Comparison of ENCODE assay signal across 24 mouse cellular contexts in genomic region chr2:55479511-55479910, GRCm38 (mm10). TPM values are rescaled to one million over a fixed set of nuclear protein-coding genes. Genes with fewer than 3 reads are reported as not detected.
DNase-seq lines count a peak whose midpoint lies in the region; ATAC-seq and TF ChIP-seq lines count a peak whose summit lies in the region.
"Had no signal": no experiment of that assay in that cellular context is flagged by ENCODE, and none has a peak within 500 bp of the region (broad histone marks: within the 10 kb centered on the region; RNA-seq: fewer than 3 reads in every experiment).

No protein-coding gene starts in this region.

- TF ChIP-seq POLR2A in heart, adult 2 months (IDR thresholded peaks at IDR 0.05; ENCODE audit: insufficient read depth, low read depth, low read length): no peak

- H3K4me3 ChIP-seq in forebrain, embryonic 14.5 days (ENCODE audit: low read depth, low read length): no peak overlapping the region
- no peak overlapping the region for H3K4me3 ChIP-seq in forebrain, embryonic 13.5 days
- no peak overlapping the region for H3K4me3 ChIP-seq in heart, adult 2 months
- H3K4me3 ChIP-seq: embryonic facial prominence, embryonic 12.5 days; forebrain, embryonic 12.5 days; hindbrain, embryonic 15.5 days; limb, embryonic 10.5 days; liver, embryonic 15.5 days; lung, embryonic 15.5 days; megakaryocyte, embryonic 14.5 days had no signal

- H3K4me1 ChIP-seq in forebrain, embryonic 14.5 days (ENCODE audit: control insufficient read depth, insufficient read depth, low read length): no peaks in the 10 kb centered on the region
- no peaks in the 10 kb centered on the region for H3K4me1 ChIP-seq in forebrain, embryonic 13.5 days
- H3K4me1 ChIP-seq in heart, adult 2 months (ENCODE audit: control insufficient read depth, insufficient read depth, low read length): no peaks in the 10 kb centered on the region
- H3K4me1 ChIP-seq: embryonic facial prominence, embryonic 12.5 days; forebrain, embryonic 12.5 days; hindbrain, embryonic 15.5 days; limb, embryonic 10.5 days; liver, embryonic 15.5 days; lung, embryonic 15.5 days; megakaryocyte, embryonic 14.5 days had no signal

- peak; percentile 26 to 33 for DNase-seq in cerebellum, adult 18-20 months
- no peak for DNase-seq in cerebellum, adult 9-11 months
- DNase-seq in forebrain, embryonic 14.5 days (ENCODE audit: low spot score): peak; percentile 18
- DNase-seq in heart, adult 2 months: no peak
- no peak for DNase-seq in heart, adult 11 months
- DNase-seq in left cerebral cortex, postnatal 4 days: peak; percentile 7
- DNase-seq in left cerebral cortex, adult 9 months (ENCODE audit: low spot score in 2 of 2): no peak
- DNase-seq: adrenal gland, adult 8-10 months; kidney, adult 9 months; kidney, postnatal 25 days; liver; right cerebral cortex, postnatal 14 days; spleen, adult 18-20 months had no signal

- no peaks in the 10 kb centered on the region for H3K27me3 ChIP-seq in forebrain, embryonic 14.5 days (replicated peaks; ENCODE audit: control insufficient read depth, insufficient read depth, low read length)
- H3K27me3 ChIP-seq in forebrain, embryonic 13.5 days: no peaks in the 10 kb centered on the region
- no peaks in the 10 kb centered on the region for H3K27me3 ChIP-seq in heart, adult 2 months (ENCODE audit: control insufficient read depth, insufficient read depth, low read length)
- H3K27me3 ChIP-seq: embryonic facial prominence, embryonic 12.5 days; forebrain, embryonic 12.5 days; hindbrain, embryonic 15.5 days; liver, embryonic 15.5 days; lung, embryonic 15.5 days; megakaryocyte, embryonic 14.5 days had no signal

- no peaks in the 10 kb centered on the region for H3K36me3 ChIP-seq in forebrain, embryonic 14.5 days (ENCODE audit: control insufficient read depth, insufficient read depth, low read length)
- no peaks in the 10 kb centered on the region for H3K36me3 ChIP-seq in forebrain, embryonic 13.5 days (ENCODE audit: poor library complexity, severe bottlenecking)
- no peaks in the 10 kb centered on the region for H3K36me3 ChIP-seq in heart, adult 2 months (ENCODE audit: control insufficient read depth, insufficient read depth, low read length)
- H3K36me3 ChIP-seq: embryonic facial prominence, embryonic 12.5 days; forebrain, embryonic 12.5 days; hindbrain, embryonic 15.5 days; limb, embryonic 10.5 days; liver, embryonic 15.5 days; lung, embryonic 15.5 days had no signal

- no peak overlapping the region for H3K9ac ChIP-seq in forebrain, embryonic 14.5 days (ENCODE audit: low read length)
- H3K9ac ChIP-seq in forebrain, embryonic 13.5 days: no peak overlapping the region
- no peak overlapping the region for H3K9ac ChIP-seq in heart, adult 2 months (ENCODE audit: low read depth, low read length)
- H3K9ac ChIP-seq: embryonic facial prominence, embryonic 12.5 days; forebrain, embryonic 12.5 days; hindbrain, embryonic 15.5 days; liver, embryonic 15.5 days; lung, embryonic 15.5 days had no signal

- H3K4me2 ChIP-seq in forebrain, embryonic 14.5 days (ENCODE audit: low read length): no peak overlapping the region
- no peak overlapping the region for H3K4me2 ChIP-seq in forebrain, embryonic 13.5 days
- H3K4me2 ChIP-seq: embryonic facial prominence, embryonic 12.5 days; forebrain, embryonic 12.5 days; hindbrain, embryonic 15.5 days; liver, embryonic 15.5 days; lung, embryonic 15.5 days had no signal

- H3K9me3 ChIP-seq in forebrain, embryonic 14.5 days (replicated peaks; ENCODE audit: control insufficient read depth, low read length): no peaks in the 10 kb centered on the region
- H3K9me3 ChIP-seq in forebrain, embryonic 13.5 days (replicated peaks): no peaks in the 10 kb centered on the region
- H3K9me3 ChIP-seq: embryonic facial prominence, embryonic 12.5 days; forebrain, embryonic 12.5 days; hindbrain, embryonic 15.5 days; limb, embryonic 10.5 days; liver, embryonic 15.5 days; lung, embryonic 15.5 days; megakaryocyte, embryonic 14.5 days had no signal

- intact Hi-C loops in heart, adult 2 months (cut with DNase I): no loop called here
- intact Hi-C loops in left cerebral cortex, postnatal 4 days (cut with DNase I): no loop called here

- no peaks in the 10 kb centered on the region for H3K79me2 ChIP-seq in heart, adult 2 months (replicated peaks; ENCODE audit: control insufficient read depth, insufficient read depth, low read length)

- no peak for TF ChIP-seq EP300 in heart, adult 2 months (IDR thresholded peaks at IDR 0.05; ENCODE audit: insufficient read depth, low read depth, low read length)

- no peak for TF ChIP-seq CTCF in heart, adult 2 months (IDR thresholded peaks at IDR 0.05)

- WGBS in forebrain, embryonic 14.5 days: 73% methylated on average over 4 of the region's 4 CpGs
- 80% methylated on average over 4 of the region's 4 CpGs for WGBS in forebrain, embryonic 13.5 days
- WGBS in heart, adult 2 months: 39% methylated on average over 4 of the region's 4 CpGs

- no peak for ATAC-seq in forebrain, embryonic 14.5 days
- ATAC-seq in forebrain, embryonic 13.5 days: no peak
- ATAC-seq: activated CD4-positive, CD25-positive, alpha-beta regulatory T cell, adult 4 months; intestine, embryonic 16.5 days had no signal

- H3K27ac ChIP-seq in forebrain, embryonic 14.5 days (ENCODE audit: low read depth, low read length): no peak overlapping the region
- no peak overlapping the region for H3K27ac ChIP-seq in forebrain, embryonic 13.5 days
- H3K27ac ChIP-seq in heart, adult 2 months: peak overlapping the region; percentile 78
- H3K27ac ChIP-seq: embryonic facial prominence, embryonic 12.5 days; forebrain, embryonic 12.5 days; hindbrain, embryonic 15.5 days; limb, embryonic 10.5 days; liver, embryonic 15.5 days; lung, embryonic 15.5 days had no signal

RNA-seq across cellular contexts. Expression of gene Kcnj3, which starts 43.7 kb away (rescaled TPM):
- 4.5 and 6.2 TPM in 2 replicates for polyA plus RNA-seq in forebrain, embryonic 14.5 days (2014; fragmentation: Nextera tagmentation; extraction: Ambion mirVana)
- polyA plus RNA-seq in forebrain, embryonic 13.5 days (2015; fragmentation: Nextera tagmentation; extraction: Ambion mirVana): 2.2 and 2.5 TPM in 2 replicates
- 10 to 100 TPM; 61.8 to 63.8 TPM for total RNA-seq in heart, adult 2 months (2021)
- polyA plus RNA-seq in heart, adult 2 months (2012; rRNA removed): 59.6 and 92.4 TPM in 2 replicates
- total RNA-seq in left cerebral cortex, postnatal 4 days (2021): 10 to 100 TPM; 37.6 to 40.5 TPM
- total RNA-seq: hematopoietic stem cell, adult 5-6 weeks had no signal
- polyA plus RNA-seq: activated CD4-positive, CD25-positive, alpha-beta regulatory T cell, adult 4 months; liver, embryonic 15.5 days had no signal

Comparison
In these comparisons a context has a peak if more than half of its experiments do, and no peak if none do; other contexts are left out.
1. DNase-seq: peak in cerebellum, adult 18-20 months (2 of 2), forebrain, embryonic 14.5 days (single experiment) and left cerebral cortex, postnatal 4 days (single experiment); none in cerebellum, adult 9-11 months (single experiment), heart, adult 2 months (0 of 2), heart, adult 11 months (single experiment) and left cerebral cortex, adult 9 months (0 of 2).